Mouse (Mus musculus) heart, embryonic 10.5 days (tissue): ENCODE data around the gene Ssmem1. TPM values are rescaled to one million over a fixed set of nuclear protein-coding genes. Genes with fewer than 3 reads are reported as not detected.

ENCODE experiments used
- DNase-seq: peaks from one replicate; pipeline ENCODE4 v3.0.0-alpha.2; 2017; ENCODE audit warnings: low spot score
- H3K27ac ChIP-seq: fragments of 300-500 bp; sonication (generic); 2 replicates; pipeline ENCODE4 v1.5.1; 2016; ENCODE audit warnings: mild to moderate bottlenecking
- H3K27me3 ChIP-seq: fragments of 300-500 bp; sonication (generic); 2 replicates; pipeline ENCODE4 v1.6.1; 2016; ENCODE audit warnings: mild to moderate bottlenecking; ENCODE audit not compliant: poor library complexity, insufficient read depth, severe bottlenecking
- H3K36me3 ChIP-seq: fragments of 300-500 bp; sonication (generic); 2 replicates; pipeline ENCODE4 v1.6.1; 2016; ENCODE audit warnings: mild to moderate bottlenecking, moderate library complexity
- H3K4me1 ChIP-seq: fragments of 300-500 bp; sonication (generic); 2 replicates; pipeline ENCODE4 v1.6.1; 2016; ENCODE audit warnings: mild to moderate bottlenecking
- H3K4me3 ChIP-seq: fragments of 300-500 bp; sonication (generic); 2 replicates; pipeline ENCODE4 v1.5.1; 2016; ENCODE audit warnings: mild to moderate bottlenecking, moderate library complexity
- H3K9me3 ChIP-seq: fragments of 300-500 bp; sonication (generic); 2 replicates; pipeline ENCODE4 v1.6.1; 2016; ENCODE audit warnings: mild to moderate bottlenecking, moderate library complexity
- WGBS: fragments of 180-500 bp; shearing (Covaris S2); methylation state at CpG from one replicate; pipeline ENCODE4 v1.1.7; 2016; 5-methylcytosine and 5-hydroxymethylcytosine counted together
- polyA plus RNA-seq: library from polyadenylated mRNA; unstranded; fragments of >200 nt; fragmentation: Nextera tagmentation; extraction: Ambion mirVana; gene quantifications from 2 replicates; pipeline ENCODE4 v1.2.1, GENCODE M21; 2016

Ssmem1 gene
- polyA plus RNA-seq, 1 experiment from 2014 or later = 0.16 TPM

DNA sequence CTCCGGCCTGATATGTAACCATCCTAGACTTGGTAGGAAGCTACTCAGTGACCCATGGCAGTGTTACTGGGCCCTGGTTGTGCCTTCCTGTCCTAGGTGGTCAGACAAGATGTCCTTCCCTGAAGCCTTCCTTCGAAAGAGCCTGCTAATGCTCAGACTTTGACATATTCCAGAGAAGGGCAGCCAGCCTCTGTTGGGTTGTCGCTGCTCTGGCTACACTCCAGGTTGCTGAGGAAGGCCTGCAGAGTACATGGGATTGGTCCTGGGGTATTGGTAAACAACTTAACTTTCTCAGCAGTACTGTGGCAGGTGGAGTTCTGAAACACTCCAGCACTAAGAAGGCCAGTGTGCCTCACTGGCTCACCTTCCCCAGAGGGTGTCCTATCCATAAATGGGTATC is 30.2 kb upstream of the Ssmem1 start:
- Histone ChIP-seq H3K27me3 (no peaks in the 10 kb centered on the region), H3K4me3 (no peak overlapping the region), H3K4me1 (0 out of 2 replicates have a peak, but pooled peaks cover 3% of the 10 kb centered on the region), H3K27ac (no peak overlapping the region), H3K36me3 (peaks cover 76% of the 10 kb centered on the region), H3K9me3 (no peaks in the 10 kb centered on the region)
- no peak for DNase-seq
- WGBS = 83% methylated on average over 3 of the region's 3 CpGs

GRCm38 (mm10) chr6:30482908-30483307 is 26.7 kb upstream of the Ssmem1 start:
- Histone ChIP-seq H3K4me3 (no peak overlapping the region), H3K9me3 (no peaks in the 10 kb centered on the region), H3K27me3 (no peaks in the 10 kb centered on the region), H3K4me1 (no peaks in the 10 kb centered on the region), H3K27ac (no peak overlapping the region), H3K36me3 (peaks cover 99% of the 10 kb centered on the region)
- DNase-seq = no peak
- WGBS = 91% methylated on average over 2 of the region's 2 CpGs

DNA sequence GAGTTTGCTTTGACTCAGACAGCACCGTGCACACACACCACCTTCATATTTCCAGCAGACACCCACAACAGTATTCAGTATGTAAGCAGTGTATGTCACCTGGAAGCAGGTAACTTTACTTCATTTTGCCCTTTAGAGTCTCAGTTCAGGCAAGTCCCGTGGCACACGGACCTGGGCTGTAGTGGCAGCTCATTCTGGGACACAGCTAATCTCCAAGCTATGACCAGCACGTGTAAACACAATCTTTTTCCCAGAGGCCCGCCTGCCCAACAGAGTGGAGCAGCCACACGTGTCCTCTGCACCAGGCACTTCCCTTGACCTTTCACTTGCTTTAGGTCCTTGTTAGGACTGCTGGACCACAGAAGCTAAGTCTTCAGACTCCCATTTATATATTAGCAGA is 23.1 kb upstream of the Ssmem1 start:
- H3K27ac ChIP-seq = no peak overlapping the region
- H3K4me3 ChIP-seq = no peak overlapping the region
- no peaks in the 10 kb centered on the region for H3K4me1 ChIP-seq
- no peaks in the 10 kb centered on the region for H3K27me3 ChIP-seq
- DNase-seq = no peak
- peaks cover 98% of the 10 kb centered on the region for H3K36me3 ChIP-seq
- H3K9me3 ChIP-seq = no peaks in the 10 kb centered on the region
- WGBS = 92% methylated on average over 6 of the region's 6 CpGs

- H3K27me3 ChIP-seq = no peaks in the 10 kb centered on the region
- WGBS = 69% methylated on average over 3 of the region's 3 CpGs
- peaks cover 7% of the 10 kb centered on the region for H3K4me1 ChIP-seq
- peaks cover 76% of the 10 kb centered on the region for H3K36me3 ChIP-seq
- no peak overlapping the region for H3K4me3 ChIP-seq
- no peak overlapping the region for H3K27ac ChIP-seq
- no peaks in the 10 kb centered on the region for H3K9me3 ChIP-seq
- DNase-seq = no peak
Measured at GRCm38 (mm10) chr6:30499049-30499448, 10.6 kb upstream of the Ssmem1 start.

DNA sequence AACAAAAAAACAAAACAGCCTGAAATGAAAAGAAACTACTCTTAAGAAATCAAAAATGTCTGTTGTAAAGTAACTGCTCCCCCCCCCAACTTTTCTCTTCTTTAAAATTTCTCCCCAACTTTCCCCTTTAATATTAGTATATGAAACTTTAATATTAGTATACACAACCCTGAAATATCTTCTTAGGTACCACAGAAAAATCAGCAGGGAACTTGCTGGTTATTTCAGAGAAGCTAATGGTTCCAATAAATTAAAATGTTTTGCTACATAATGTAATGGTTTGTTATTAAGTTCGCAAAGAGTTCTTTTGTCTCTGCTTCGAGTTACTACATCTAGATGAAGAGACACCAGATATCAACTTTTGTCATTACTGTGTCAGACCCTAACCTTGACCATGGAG is 825 bp upstream of the Ssmem1 start:
- H3K4me1 ChIP-seq = peaks cover 16% of the 10 kb centered on the region
- H3K36me3 ChIP-seq = peaks cover 25% of the 10 kb centered on the region
- H3K9me3 ChIP-seq = no peaks in the 10 kb centered on the region
- no peak for DNase-seq
- peak overlapping the region; percentile 98 for H3K27ac ChIP-seq
- peak overlapping the region; percentile 69 for H3K4me3 ChIP-seq
- no peaks in the 10 kb centered on the region for H3K27me3 ChIP-seq
- 7% methylated on average over 2 of the region's 2 CpGs for WGBS

DNA sequence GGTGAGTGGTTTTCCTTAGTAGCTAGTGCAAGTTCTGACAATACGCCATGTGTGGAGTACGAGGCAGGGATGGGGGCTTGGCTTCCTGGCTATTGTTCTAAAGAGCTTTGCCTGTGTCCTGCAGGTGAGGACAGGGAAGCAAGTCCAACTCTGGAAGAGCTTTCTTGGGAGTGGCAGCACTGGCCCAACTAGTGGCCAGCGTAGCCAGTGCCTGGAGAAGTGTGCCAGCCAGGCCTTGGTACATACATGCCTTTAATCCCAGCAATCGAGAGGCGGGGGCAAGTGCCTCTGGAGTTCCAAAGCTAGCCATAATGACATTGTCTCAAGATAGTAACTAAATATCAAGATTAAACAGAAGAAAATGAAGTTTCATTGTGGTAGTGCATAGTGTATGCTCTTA is 642 bp downstream of the Ssmem1 start:
- no peak for DNase-seq
- Histone ChIP-seq H3K4me1 (peaks cover 27% of the 10 kb centered on the region), H3K27ac (peak overlapping the region; percentile 98), H3K36me3 (peaks cover 14% of the 10 kb centered on the region), H3K9me3 (no peaks in the 10 kb centered on the region), H3K4me3 (peak overlapping the region; percentile 69; the same call in 1 of the 2 replicates), H3K27me3 (no peaks in the 10 kb centered on the region)
- 75% methylated on average over 5 of the region's 5 CpGs for WGBS

DNA sequence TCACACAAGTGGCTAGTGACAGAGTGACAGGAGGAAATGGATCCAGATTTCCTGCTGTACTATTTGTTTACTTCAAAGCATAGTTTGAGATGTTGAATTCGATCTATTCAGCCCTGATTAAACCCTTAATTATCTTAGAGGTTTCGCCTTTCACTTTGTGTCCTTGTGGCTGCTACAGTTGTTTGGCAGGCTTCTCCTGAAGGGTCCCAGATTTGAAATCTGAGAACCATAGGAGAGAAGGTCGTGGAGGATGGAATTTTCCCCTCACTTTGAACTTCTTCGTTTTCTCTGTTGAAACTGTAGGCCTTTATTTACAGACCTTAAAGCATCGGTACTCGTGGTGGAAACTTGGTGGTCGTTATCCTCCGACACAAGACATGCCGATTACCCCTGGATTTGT is 4.6 kb downstream of the Ssmem1 start:
- WGBS = 16% methylated on average over 9 of the region's 9 CpGs
- H3K36me3 ChIP-seq = no peaks in the 10 kb centered on the region
- H3K9me3 ChIP-seq = no peaks in the 10 kb centered on the region
- H3K27me3 ChIP-seq = no peaks in the 10 kb centered on the region
- no peak for DNase-seq
- peak overlapping the region; percentile 85 for H3K27ac ChIP-seq
- no peak overlapping the region for H3K4me3 ChIP-seq
- peaks cover 24% of the 10 kb centered on the region for H3K4me1 ChIP-seq

DNA sequence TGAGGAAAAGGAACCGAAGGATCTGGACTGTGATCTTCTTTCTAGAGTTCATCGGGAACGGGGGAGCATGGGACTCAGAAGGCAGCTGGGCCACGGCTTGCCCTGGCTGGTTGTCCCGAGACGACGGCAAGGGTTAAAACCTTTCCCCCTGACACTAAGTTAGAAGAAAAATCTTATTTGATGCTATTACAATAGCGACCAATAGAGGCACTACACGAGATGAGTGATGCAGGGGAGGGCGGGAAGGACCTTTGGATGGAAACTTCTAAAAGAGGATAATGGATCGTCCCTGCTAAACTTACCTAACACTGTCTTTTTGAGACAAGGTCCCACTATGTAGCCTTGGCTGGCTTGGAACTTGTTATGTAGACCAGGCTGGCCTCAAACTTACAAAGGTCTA is 10.8 kb downstream of the Ssmem1 start:
- Histone ChIP-seq H3K27me3 (no peaks in the 10 kb centered on the region), H3K27ac (0 out of 2 replicates have a peak overlapping the region, but pooled peaks have one; percentile 59), H3K4me3 (no peak overlapping the region), H3K4me1 (peaks cover 17% of the 10 kb centered on the region), H3K36me3 (no peaks in the 10 kb centered on the region), H3K9me3 (no peaks in the 10 kb centered on the region)
- WGBS = 69% methylated on average over 11 of the region's 11 CpGs
- no peak for DNase-seq

- peak overlapping the region; percentile 92 for H3K27ac ChIP-seq
- 48% methylated on average over 7 of the region's 7 CpGs for WGBS
- H3K27me3 ChIP-seq = no peaks in the 10 kb centered on the region
- no peak for DNase-seq
- H3K36me3 ChIP-seq = no peaks in the 10 kb centered on the region
- H3K9me3 ChIP-seq = no peaks in the 10 kb centered on the region
- H3K4me1 ChIP-seq = peaks cover 63% of the 10 kb centered on the region
- no peak overlapping the region for H3K4me3 ChIP-seq
Measured at GRCm38 (mm10) chr6:30525456-30526332, 16.0 kb downstream of the Ssmem1 start.

- Histone ChIP-seq H3K36me3 (no peaks in the 10 kb centered on the region), H3K9me3 (no peaks in the 10 kb centered on the region), H3K4me3 (peak overlapping the region; percentile 31), H3K27ac (peak overlapping the region; percentile 92), H3K27me3 (no peaks in the 10 kb centered on the region), H3K4me1 (peaks cover 58% of the 10 kb centered on the region)
- WGBS = 16% methylated on average over 19 of the region's 19 CpGs
- DNase-seq = no peak
Measured at GRCm38 (mm10) chr6:30526586-30527515, 17.2 kb downstream of the Ssmem1 start.

DNA sequence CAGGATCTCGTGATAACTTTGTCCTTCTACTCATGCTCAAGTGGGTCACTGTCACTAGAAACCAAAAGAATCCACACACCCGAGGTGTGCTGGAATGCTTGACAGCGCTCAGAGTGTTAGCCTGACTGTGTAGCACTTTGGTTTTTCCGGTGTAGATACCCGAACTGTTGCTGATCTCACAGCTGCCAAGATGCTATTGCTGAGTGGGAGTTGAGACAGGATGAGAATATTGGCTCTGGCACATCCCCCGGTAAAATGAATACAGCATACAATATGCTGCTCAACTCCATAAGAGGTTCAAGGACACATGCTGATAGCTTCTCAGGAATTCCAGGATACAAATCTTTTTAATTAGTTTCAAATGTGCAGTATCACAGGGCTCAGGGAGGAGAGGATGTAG is 19.2 kb downstream of the Ssmem1 start:
- no peak overlapping the region for H3K4me3 ChIP-seq
- peak overlapping the region; percentile 92 for H3K27ac ChIP-seq
- no peaks in the 10 kb centered on the region for H3K36me3 ChIP-seq
- peak; percentile 87 for DNase-seq
- peaks cover 57% of the 10 kb centered on the region for H3K4me1 ChIP-seq
- no peaks in the 10 kb centered on the region for H3K9me3 ChIP-seq
- WGBS = 30% methylated on average over 6 of the region's 6 CpGs
- no peaks in the 10 kb centered on the region for H3K27me3 ChIP-seq

- no peak for DNase-seq
- H3K36me3 ChIP-seq = no peaks in the 10 kb centered on the region
- no peak overlapping the region for H3K27ac ChIP-seq
- H3K4me3 ChIP-seq = no peak overlapping the region
- no peaks in the 10 kb centered on the region for H3K27me3 ChIP-seq
- H3K4me1 ChIP-seq = peaks cover 20% of the 10 kb centered on the region
- no peaks in the 10 kb centered on the region for H3K9me3 ChIP-seq
- WGBS = 41% methylated on average over 3 of the region's 3 CpGs
Measured at GRCm38 (mm10) chr6:30535340-30535739, 25.7 kb downstream of the Ssmem1 start.

GRCm38 (mm10) chr6:30538240-30538639 is 28.6 kb downstream of the Ssmem1 start:
- Histone ChIP-seq H3K36me3 (no peaks in the 10 kb centered on the region), H3K4me3 (no peak overlapping the region), H3K27me3 (no peaks in the 10 kb centered on the region), H3K9me3 (no peaks in the 10 kb centered on the region), H3K4me1 (peaks cover 48% of the 10 kb centered on the region), H3K27ac (peak overlapping the region; percentile 77)
- no peak for DNase-seq
- 47% methylated on average over 10 of the region's 10 CpGs for WGBS
